Mouse (Mus musculus) erythroblast, adult 5-6 weeks (primary cell): ENCODE data around the gene Pglyrp3. TPM values are rescaled to one million over a fixed set of nuclear protein-coding genes. Genes with fewer than 3 reads are reported as not detected.
"Not testable (repeated sequence)": the region's sequence is repeated elsewhere in the genome, so short reads cannot be mapped to it uniquely, and the experiment has no call there.

Experiments
- ATAC-seq: replicated peaks from 2 replicates; pipeline ENCODE4 v1.8.0; 2016; ENCODE audit warnings: moderate number of reproducible peaks, mild to moderate bottlenecking, moderate TSS enrichment, inconsistent platforms; ENCODE audit not compliant: poor library complexity, low FRiP score, severe bottlenecking
- total RNA-seq, 2 experiments: library from RNA; stranded (forward) in 1 of 2; stranded (reverse) in 1 of 2; fragments of 150-400 nt in 1 of 2; fragments of 200-764, 138-1000 nt in 1 of 2; gene quantifications; 2 replicates each; pipeline versions ENCODE4 v1.2.3 to v1.2.4; 2015 to 2017; ENCODE audit warnings: low replicate concordance in 2 of 2

Pglyrp3 gene
- not detected in 2 replicates for total RNA-seq (2015; ENCODE audit: low replicate concordance)
- total RNA-seq (2017; ENCODE audit: low replicate concordance) = not detected in 2 replicates

GRCm38 (mm10) chr3:92014283-92014682 lies at the start of gene Pglyrp3:
Gene Pglyrp3 (plus strand): TSS chr3:92014583.
- no peak for ATAC-seq

GRCm38 (mm10) chr3:92011001-92011400 lies 3.4 kb upstream of the Pglyrp3 start:
- ATAC-seq = no peak

- ATAC-seq = not testable (repeated sequence)
Measured at GRCm38 (mm10) chr3:92024541-92024940, 10.2 kb downstream of the Pglyrp3 start.

- no peak for ATAC-seq
Measured at GRCm38 (mm10) chr3:92033203-92033602, 18.8 kb downstream of the Pglyrp3 start.

GRCm38 (mm10) chr3:92033892-92034291 lies 19.5 kb downstream of the Pglyrp3 start:
- ATAC-seq = no peak

GRCm38 (mm10) chr3:92050382-92051054 lies 36.1 kb downstream of the Pglyrp3 start:
- ATAC-seq = no peak

GRCm38 (mm10) chr3:92080462-92081284 lies 66.3 kb downstream of the Pglyrp3 start:
- ATAC-seq = no peak

Other genes with a start within 250 kb of the Pglyrp3 start
- not detected in 2 replicates for gene Lor, start 68.6 kb downstream of the Pglyrp3 start, total RNA-seq (2015; ENCODE audit: low replicate concordance)
- gene Lor, start 68.6 kb downstream of the Pglyrp3 start, total RNA-seq (2017; ENCODE audit: low replicate concordance) = not detected in 2 replicates
- not detected in 2 replicates for gene Prr9, start 109.4 kb downstream of the Pglyrp3 start, total RNA-seq (2015; ENCODE audit: low replicate concordance)
- not detected in 2 replicates for gene Prr9, start 109.4 kb downstream of the Pglyrp3 start, total RNA-seq (2017; ENCODE audit: low replicate concordance)
- not detected in 2 replicates for gene Lelp1, start 128.2 kb downstream of the Pglyrp3 start, total RNA-seq (2015; ENCODE audit: low replicate concordance)
- gene Lelp1, start 128.2 kb downstream of the Pglyrp3 start, total RNA-seq (2017; ENCODE audit: low replicate concordance) = not detected in 2 replicates
- gene Sprr2a1, start 201.2 kb downstream of the Pglyrp3 start, total RNA-seq (2015; ENCODE audit: low replicate concordance) = not detected in 2 replicates
- not detected in 2 replicates for gene Sprr2a1, start 201.2 kb downstream of the Pglyrp3 start, total RNA-seq (2017; ENCODE audit: low replicate concordance)
- gene Sprr2a2, start 201.3 kb downstream of the Pglyrp3 start, total RNA-seq (2015; ENCODE audit: low replicate concordance) = 0.58 TPM in 1 of 2 replicates, not detected in the other
- gene Sprr2a2, start 201.3 kb downstream of the Pglyrp3 start, total RNA-seq (2017; ENCODE audit: low replicate concordance) = 0.56 and 0.85 TPM in 2 replicates